In the genomic region with DNA sequence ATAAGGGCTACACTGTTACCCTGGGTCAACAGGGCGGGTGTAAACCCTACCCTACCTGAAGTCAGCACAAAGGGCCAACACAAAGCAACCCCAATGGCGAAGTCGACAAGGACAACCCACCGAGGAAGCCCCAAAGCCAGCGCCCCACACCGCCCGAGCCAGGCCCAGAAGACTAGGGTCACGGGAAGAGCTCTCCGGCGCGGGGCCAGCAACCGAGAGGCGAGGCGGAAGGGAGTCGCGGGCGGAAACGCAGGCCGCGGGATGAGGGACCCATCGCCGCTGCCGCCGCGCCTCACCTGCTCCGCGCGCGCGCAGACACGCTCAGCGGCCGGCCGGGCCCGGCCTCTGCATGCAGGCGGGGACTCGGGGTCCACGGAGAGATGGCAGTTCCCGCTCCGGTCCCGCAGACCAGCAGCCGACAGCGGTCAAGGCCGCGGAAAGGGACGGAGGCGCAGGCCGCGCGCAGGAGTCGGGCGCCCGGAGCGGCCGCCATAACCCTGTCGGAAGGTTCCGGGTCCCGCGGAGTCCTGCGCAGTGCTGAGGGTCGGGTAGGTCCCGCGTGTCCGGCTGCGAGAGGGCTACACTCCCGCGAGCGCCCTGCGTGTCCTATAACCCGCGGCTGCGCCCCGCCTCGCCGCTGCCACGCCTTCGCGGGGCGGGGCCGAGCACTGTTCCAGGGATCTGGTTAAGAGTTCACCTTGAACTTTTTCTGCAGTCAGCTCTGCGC, we compare ENCODE assay signal across 7 mouse cellular contexts. TPM values are rescaled to one million over a fixed set of nuclear protein-coding genes. Genes with fewer than 3 reads are reported as not detected.
DNase-seq lines count a peak whose midpoint lies in the region; ATAC-seq and TF ChIP-seq lines count a peak whose summit lies in the region.

A gene (minus strand): TSS at position 582 of the 727 bp plus-strand sequence.

- intact Hi-C loops in gastrocnemius, postnatal 36 days (cut with DNase I): no loop called here

- peak; percentile 95 to 97 for DNase-seq in adrenal gland, adult (ENCODE audit: inconsistent age in 2 of 2, low spot score in 1 of 2)
- peak; percentile 75 to 78 for DNase-seq in gastrocnemius, postnatal 36 days
- peak; percentile 84 for DNase-seq in limb, embryonic 11.5 days (ENCODE audit: low spot score)
- DNase-seq in spleen, adult 12 weeks (ENCODE audit: low spot score): peak; percentile 32

- peak within 1 kb of the TSS; percentile 86 for H3K9ac ChIP-seq in intestine, embryonic 15.5 days
- peak within 1 kb of the TSS; percentile 87 for H3K9ac ChIP-seq in limb, embryonic 11.5 days (ENCODE audit: low read length)
- peak within 1 kb of the TSS; percentile 86 for H3K9ac ChIP-seq in midbrain, embryonic 13.5 days (replicated peaks)

- TF ChIP-seq CTCF in cortical plate, adult 2 months (IDR thresholded peaks at IDR 0.05; ENCODE audit: extremely low read depth, insufficient read depth, low read length): no peak

- ATAC-seq in intestine, embryonic 15.5 days: peak; percentile 96
- peak; percentile 91 for ATAC-seq in limb, embryonic 11.5 days (ENCODE audit: insufficient number of reproducible peaks, low FRiP score, low TSS enrichment, low read depth)
- peak; percentile 95 for ATAC-seq in midbrain, embryonic 13.5 days

- H3K4me2 ChIP-seq in intestine, embryonic 15.5 days (replicated peaks): peak within 1 kb of the TSS; percentile 74
- H3K4me2 ChIP-seq in limb, embryonic 11.5 days (ENCODE audit: low read depth, severe bottlenecking): peak within 1 kb of the TSS; percentile 47
- peak within 1 kb of the TSS; percentile 70 for H3K4me2 ChIP-seq in midbrain, embryonic 13.5 days (replicated peaks)

- H3K27me3 ChIP-seq in intestine, embryonic 15.5 days (replicated peaks): no peaks in the 10 kb centered on the region
- no peaks in the 10 kb centered on the region for H3K27me3 ChIP-seq in limb, embryonic 11.5 days (ENCODE audit: control insufficient read depth, insufficient read depth, low read length)
- H3K27me3 ChIP-seq in midbrain, embryonic 13.5 days: peaks cover 13% of the 10 kb centered on the region; the same call in 1 of the 2 replicates

- under 1% methylated on average over 81 of the region's 81 CpGs for WGBS in intestine, embryonic 15.5 days
- WGBS in limb, embryonic 11.5 days: under 1% methylated on average over 75 of the region's 81 CpGs
- under 1% methylated on average over 80 of the region's 81 CpGs for WGBS in midbrain, embryonic 13.5 days

- H3K4me1 ChIP-seq in cortical plate, adult 2 months (ENCODE audit: control insufficient read depth, insufficient read depth, low read length): peaks cover 1% of the 10 kb centered on the region; the same call in 1 of the 2 replicates
- peaks cover 6% of the 10 kb centered on the region; the same call in 1 of the 2 replicates for H3K4me1 ChIP-seq in intestine, embryonic 15.5 days (replicated peaks)
- no peaks in the 10 kb centered on the region for H3K4me1 ChIP-seq in limb, embryonic 11.5 days (ENCODE audit: control insufficient read depth, insufficient read depth, low read length)
- H3K4me1 ChIP-seq in midbrain, embryonic 13.5 days (replicated peaks): peaks cover 28% of the 10 kb centered on the region

- H3K27ac ChIP-seq in cortical plate, adult 2 months (ENCODE audit: insufficient read depth, low read length): peak within 1 kb of the TSS; percentile 24
- peak within 1 kb of the TSS; percentile 81 for H3K27ac ChIP-seq in intestine, embryonic 15.5 days
- peak within 1 kb of the TSS; percentile 67 for H3K27ac ChIP-seq in limb, embryonic 11.5 days (replicated peaks; ENCODE audit: low read depth, low read length)
- H3K27ac ChIP-seq in midbrain, embryonic 13.5 days: peak within 1 kb of the TSS; percentile 78

- H3K4me3 ChIP-seq in cortical plate, adult 2 months (ENCODE audit: insufficient read depth, low read length): peak within 1 kb of the TSS; percentile 71
- peak within 1 kb of the TSS; percentile 93 for H3K4me3 ChIP-seq in intestine, embryonic 15.5 days (replicated peaks)
- peak within 1 kb of the TSS; percentile 75 for H3K4me3 ChIP-seq in limb, embryonic 11.5 days (ENCODE audit: low read depth, low read length)
- peak within 1 kb of the TSS; percentile 85 for H3K4me3 ChIP-seq in midbrain, embryonic 13.5 days (replicated peaks)

- H3K36me3 ChIP-seq in intestine, embryonic 15.5 days: no peaks in the 10 kb centered on the region
- H3K36me3 ChIP-seq in limb, embryonic 11.5 days (ENCODE audit: control insufficient read depth, insufficient read depth, low read length): no peaks in the 10 kb centered on the region
- no peaks in the 10 kb centered on the region for H3K36me3 ChIP-seq in midbrain, embryonic 13.5 days

- no peaks in the 10 kb centered on the region for H3K9me3 ChIP-seq in intestine, embryonic 15.5 days
- no peaks in the 10 kb centered on the region for H3K9me3 ChIP-seq in limb, embryonic 11.5 days (ENCODE audit: control insufficient read depth, low read length)
- H3K9me3 ChIP-seq in midbrain, embryonic 13.5 days: 0 out of 2 replicates have a peak, but pooled peaks cover 2% of the 10 kb centered on the region

- TF ChIP-seq POLR2A in cortical plate, adult 2 months (IDR thresholded peaks at IDR 0.05; ENCODE audit: extremely low read depth, insufficient read depth, low read length): peak; percentile 62; the same call in 1 of the 2 replicates

RNA-seq across cellular contexts. Expression of the gene that starts here (rescaled TPM):
- 22.6 and 23.5 TPM in 2 replicates for polyA plus RNA-seq in cortical plate, adult 2 months (2012; rRNA removed)
- total RNA-seq in gastrocnemius, postnatal 36 days (2021): 10 to 100 TPM; 36.2 to 40.7 TPM
- 78.0 and 89.6 TPM in 2 replicates for polyA plus RNA-seq in intestine, embryonic 15.5 days (2015; fragmentation: Nextera tagmentation; extraction: Ambion mirVana)
- 63.9 and 67.6 TPM in 2 replicates for polyA plus RNA-seq in limb, embryonic 11.5 days (2014; fragmentation: Nextera tagmentation; extraction: Ambion mirVana)
- 37.3 and 39.1 TPM in 2 replicates for polyA plus RNA-seq in midbrain, embryonic 13.5 days (2015; fragmentation: Nextera tagmentation; extraction: Ambion mirVana)

Comparison
In these comparisons a context has a peak if more than half of its experiments do, and no peak if none do; other contexts are left out.
1. Peak in every context shown above with its lines: DNase-seq, ATAC-seq, H3K4me3 ChIP-seq and H3K27ac ChIP-seq.
2. DNase-seq: peak in every context shown above with its lines; median percentile 96 in adrenal gland, adult; 84 in limb, embryonic 11.5 days; 76 in gastrocnemius, postnatal 36 days; 32 in spleen, adult 12 weeks.
3. H3K27ac ChIP-seq: peak in every context shown above with its lines; median percentile 81 in intestine, embryonic 15.5 days; 78 in midbrain, embryonic 13.5 days; 67 in limb, embryonic 11.5 days; 24 in cortical plate, adult 2 months.